Mouse (Mus musculus): ENCODE results near the gene Abhd11. TPM values are rescaled to one million over a fixed set of nuclear protein-coding genes. Genes with fewer than 3 reads are reported as not detected.

Abhd11 gene
- polyA plus RNA-seq, 1 experiment from 2014 or later: 60.1 TPM

DNA sequence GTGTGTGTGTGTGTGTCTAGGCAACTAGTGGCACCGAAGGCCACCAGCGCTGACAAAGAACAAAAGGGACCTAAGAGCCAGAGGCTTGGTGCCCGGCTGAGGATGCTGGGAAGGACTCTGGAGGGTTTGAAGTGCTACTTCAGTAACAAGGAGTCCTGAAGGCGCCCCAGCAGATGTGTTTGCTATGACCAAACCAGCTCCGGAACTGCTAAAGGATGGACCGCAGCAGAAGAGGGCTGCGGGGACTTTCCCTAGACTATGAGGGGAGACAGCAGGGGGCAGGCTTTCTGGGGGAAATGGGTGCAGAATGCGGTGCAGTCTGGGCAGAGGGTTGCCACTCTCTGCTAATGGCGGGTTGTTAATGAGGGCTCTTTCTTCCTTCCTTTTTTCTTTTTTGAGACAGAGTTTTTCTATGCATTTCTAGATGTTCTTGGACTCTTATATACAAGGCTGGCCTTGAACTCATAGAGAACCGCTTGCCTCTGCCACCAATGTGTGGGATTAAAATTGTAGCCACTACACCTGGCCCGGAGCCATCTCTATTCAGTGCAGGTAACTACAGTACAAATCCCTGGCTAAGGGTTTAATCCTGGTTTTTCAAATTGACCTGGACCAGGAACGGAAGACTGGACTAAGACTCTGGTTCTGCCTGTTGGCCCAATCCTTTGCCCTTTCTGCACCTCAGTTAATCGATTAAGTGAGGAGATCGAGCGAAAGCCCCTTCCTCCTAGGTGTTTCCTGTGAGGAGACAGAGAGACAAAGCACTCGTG is 965 bp upstream of the Abhd11 start:
- 32% methylated on average over 16 of the region's 16 CpGs for WGBS
- no peaks in the 10 kb centered on the region for H3K27me3 ChIP-seq (replicated peaks; ENCODE audit: control insufficient read depth, insufficient read depth, low read length)
- no peaks in the 10 kb centered on the region; the same call in 1 of the 2 replicates for H3K36me3 ChIP-seq (ENCODE audit: control insufficient read depth, insufficient read depth)
- TF ChIP-seq CTCF (IDR thresholded peaks at IDR 0.05; ENCODE audit: low read depth): peak; percentile 62
- H3K4me2 ChIP-seq (replicated peaks; ENCODE audit: low read depth): peak overlapping the region; percentile 76
- ATAC-seq: no peak
- H3K27ac ChIP-seq (ENCODE audit: low read depth, low read length): peak overlapping the region; percentile 97
- H3K4me1 ChIP-seq (replicated peaks; ENCODE audit: control insufficient read depth, insufficient read depth, low read length): peaks cover 4% of the 10 kb centered on the region; the same call in 1 of the 2 replicates
- H3K9me3 ChIP-seq (ENCODE audit: control insufficient read depth): no peaks in the 10 kb centered on the region
- H3K4me3 ChIP-seq (ENCODE audit: low read depth, low read length): peak overlapping the region; percentile 54
- peak overlapping the region; percentile 66 for H3K9ac ChIP-seq (ENCODE audit: low read depth, low read length)

DNA sequence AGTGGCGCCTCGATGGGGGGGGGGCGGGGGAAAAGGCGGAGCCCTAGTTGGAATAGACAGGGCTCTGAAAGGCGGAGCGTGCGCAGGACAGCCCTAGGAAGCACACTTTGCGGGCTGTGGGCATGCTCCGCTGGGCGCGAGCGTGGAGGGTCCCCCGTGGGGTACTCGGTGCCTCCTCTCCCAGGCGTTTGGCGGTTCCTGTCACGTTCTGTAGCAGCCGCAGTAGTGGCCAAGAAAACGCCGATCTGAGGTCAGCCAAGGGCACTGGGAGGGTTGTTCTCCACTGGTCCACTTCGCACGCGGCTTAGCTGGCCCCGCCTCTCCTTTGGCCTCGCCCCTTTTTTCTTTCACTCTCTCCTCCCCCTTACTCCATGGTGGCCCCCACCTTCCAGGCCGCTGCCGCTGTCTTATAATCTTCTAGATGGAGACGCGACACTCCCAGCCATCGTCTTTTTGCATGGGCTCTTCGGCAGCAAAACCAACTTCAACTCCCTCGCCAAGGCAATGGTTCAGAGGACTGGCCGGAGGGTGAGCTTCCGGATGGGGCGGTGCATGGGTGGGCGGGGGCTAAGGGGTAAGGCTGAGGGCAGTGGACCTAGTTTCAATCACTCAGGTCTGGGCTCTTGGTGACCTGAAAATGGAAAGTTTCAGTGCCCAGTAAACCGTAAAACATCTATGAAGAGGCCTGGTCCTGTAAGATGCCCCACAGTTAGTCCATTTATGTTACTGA is 803 bp downstream of the Abhd11 start:
- Histone ChIP-seq H3K27ac (ENCODE audit: low read depth, low read length) (peak overlapping the region; percentile 97), H3K4me1 (replicated peaks; ENCODE audit: control insufficient read depth, insufficient read depth, low read length) (peaks cover 4% of the 10 kb centered on the region; the same call in 1 of the 2 replicates), H3K36me3 (ENCODE audit: control insufficient read depth, insufficient read depth) (no peaks in the 10 kb centered on the region; the same call in 1 of the 2 replicates), H3K4me2 (replicated peaks; ENCODE audit: low read depth) (peak overlapping the region; percentile 76), H3K9me3 (ENCODE audit: control insufficient read depth) (no peaks in the 10 kb centered on the region), H3K4me3 (ENCODE audit: low read depth, low read length) (peak overlapping the region; percentile 54), H3K27me3 (replicated peaks; ENCODE audit: control insufficient read depth, insufficient read depth, low read length) (no peaks in the 10 kb centered on the region), H3K9ac (ENCODE audit: low read depth, low read length) (peak overlapping the region; percentile 53)
- WGBS: 0% methylated on average over 36 of the region's 37 CpGs
- peak; percentile 56 for ATAC-seq
- TF ChIP-seq CTCF (IDR thresholded peaks at IDR 0.05; ENCODE audit: low read depth): no peak; the same call in 1 of the 2 replicates

GRCm38 (mm10) chr5:135010320-135010709 is 1.4 kb downstream of the Abhd11 start:
- H3K4me3 ChIP-seq (ENCODE audit: low read depth, low read length): peak overlapping the region; percentile 54
- ATAC-seq: no peak
- TF ChIP-seq CTCF (IDR thresholded peaks at IDR 0.05; ENCODE audit: low read depth): no peak
- H3K4me2 ChIP-seq (replicated peaks; ENCODE audit: low read depth): peak overlapping the region; percentile 76
- H3K36me3 ChIP-seq (ENCODE audit: control insufficient read depth, insufficient read depth): no peaks in the 10 kb centered on the region; the same call in 1 of the 2 replicates
- 0 out of 2 replicates have a peak overlapping the region, but pooled peaks have one; percentile 26 for H3K9ac ChIP-seq (ENCODE audit: low read depth, low read length)
- H3K9me3 ChIP-seq (ENCODE audit: control insufficient read depth): no peaks in the 10 kb centered on the region
- whole genome bisulfite sequencing: 34% methylated on average over 7 of the region's 7 CpGs
- peak overlapping the region; percentile 97 for H3K27ac ChIP-seq (ENCODE audit: low read depth, low read length)
- H3K27me3 ChIP-seq (replicated peaks; ENCODE audit: control insufficient read depth, insufficient read depth, low read length): no peaks in the 10 kb centered on the region
- H3K4me1 ChIP-seq (replicated peaks; ENCODE audit: control insufficient read depth, insufficient read depth, low read length): peaks cover 4% of the 10 kb centered on the region; the same call in 1 of the 2 replicates

DNA sequence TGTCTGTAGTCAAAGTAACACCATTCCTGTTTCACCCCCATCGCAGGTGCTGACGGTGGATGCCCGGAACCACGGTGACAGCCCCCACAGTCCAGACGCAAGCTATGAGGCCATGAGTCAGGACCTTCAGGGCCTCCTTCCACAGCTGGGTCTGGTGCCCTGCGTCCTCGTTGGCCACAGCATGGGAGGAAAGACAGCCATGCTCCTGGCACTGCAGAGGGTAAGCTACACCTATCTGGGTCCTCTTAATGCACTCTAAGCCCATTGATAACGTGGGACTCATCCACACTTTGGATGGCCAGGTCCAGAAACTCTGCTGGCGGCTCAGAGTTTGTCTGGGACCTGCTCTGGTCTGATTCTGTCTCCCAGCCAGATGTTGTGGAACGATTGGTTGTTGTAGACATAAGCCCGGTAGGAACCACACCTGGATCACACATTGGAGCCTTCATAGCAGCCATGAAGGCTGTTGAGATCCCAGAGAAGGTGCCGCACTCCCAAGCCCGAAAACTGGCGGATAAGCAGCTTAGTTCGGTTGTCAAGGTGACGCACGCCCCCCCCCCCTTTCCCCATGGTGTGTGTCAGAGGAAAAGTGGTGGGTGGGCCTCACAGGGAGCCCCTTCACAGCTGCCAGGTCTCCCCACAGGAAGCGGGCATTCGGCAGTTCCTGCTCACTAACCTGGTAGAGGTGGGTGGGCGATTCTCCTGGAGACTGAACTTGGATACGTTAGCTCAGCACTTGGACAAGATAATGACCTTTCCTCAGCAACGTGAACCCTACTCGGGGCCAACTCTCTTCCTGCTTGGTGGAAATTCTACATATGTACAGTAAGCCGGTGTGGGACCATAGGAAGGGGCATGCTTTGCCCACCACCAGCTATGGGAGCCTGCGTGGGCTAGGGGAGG is 2.1 kb downstream of the Abhd11 start:
- H3K9ac ChIP-seq (ENCODE audit: low read depth, low read length): no peak overlapping the region
- H3K36me3 ChIP-seq (ENCODE audit: control insufficient read depth, insufficient read depth): no peaks in the 10 kb centered on the region; the same call in 1 of the 2 replicates
- WGBS: 79% methylated on average over 25 of the region's 25 CpGs
- peaks cover 4% of the 10 kb centered on the region; the same call in 1 of the 2 replicates for H3K4me1 ChIP-seq (replicated peaks; ENCODE audit: control insufficient read depth, insufficient read depth, low read length)
- peak overlapping the region; percentile 54 for H3K4me3 ChIP-seq (ENCODE audit: low read depth, low read length)
- no peaks in the 10 kb centered on the region for H3K27me3 ChIP-seq (replicated peaks; ENCODE audit: control insufficient read depth, insufficient read depth, low read length)
- no peaks in the 10 kb centered on the region for H3K9me3 ChIP-seq (ENCODE audit: control insufficient read depth)
- H3K27ac ChIP-seq (ENCODE audit: low read depth, low read length): peak overlapping the region; percentile 97
- H3K4me2 ChIP-seq (replicated peaks; ENCODE audit: low read depth): peak overlapping the region; percentile 76
- no peak for ATAC-seq
- no peak for TF ChIP-seq CTCF (IDR thresholded peaks at IDR 0.05; ENCODE audit: low read depth)

DNA sequence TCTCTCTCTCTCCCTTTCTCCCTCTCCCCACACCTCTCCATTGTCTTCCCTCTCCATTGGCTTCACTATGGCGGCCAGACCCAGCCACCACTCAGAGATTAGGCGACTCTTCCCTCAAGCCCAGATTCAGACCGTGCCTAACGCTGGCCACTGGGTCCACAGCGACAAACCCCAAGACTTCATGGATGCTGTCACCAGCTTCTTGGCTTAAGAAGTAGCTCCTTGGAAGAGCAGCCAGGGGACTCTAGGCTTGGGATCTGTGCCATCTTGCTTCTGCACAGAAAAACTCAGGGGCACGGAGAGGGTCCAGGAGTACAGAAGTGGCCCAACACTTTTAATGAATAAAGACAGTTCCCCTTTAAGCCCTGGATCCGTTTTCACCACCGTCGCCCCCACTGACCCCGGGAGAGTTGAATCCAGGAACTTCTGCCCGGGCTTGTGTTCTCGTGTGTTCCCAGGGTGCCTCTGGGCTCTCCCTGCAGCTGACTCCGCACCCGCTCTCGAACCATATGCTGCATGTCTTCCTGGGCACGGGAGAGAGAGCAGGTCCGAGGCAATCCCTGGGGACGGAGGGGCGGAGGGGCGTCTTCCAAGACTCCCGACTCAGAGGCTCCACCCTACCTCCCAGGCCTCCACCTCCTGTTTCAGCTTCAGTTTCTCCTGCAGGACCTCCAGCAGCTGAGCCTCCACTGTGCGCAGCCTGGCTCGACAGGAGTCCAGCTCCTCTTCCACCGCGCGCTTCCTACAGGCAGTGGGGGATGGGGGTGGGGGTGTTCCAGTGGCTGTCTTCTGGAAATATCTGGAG is 3.1 kb downstream of the Abhd11 start:
- peaks cover 4% of the 10 kb centered on the region; the same call in 1 of the 2 replicates for H3K4me1 ChIP-seq (replicated peaks; ENCODE audit: control insufficient read depth, insufficient read depth, low read length)
- peak overlapping the region; percentile 31; the same call in 1 of the 2 replicates for H3K9ac ChIP-seq (ENCODE audit: low read depth, low read length)
- WGBS: 31% methylated on average over 26 of the region's 26 CpGs

More for the DNA sequence above, 3.1 kb downstream of the Abhd11 start:
- Histone ChIP-seq H3K36me3 (ENCODE audit: control insufficient read depth, insufficient read depth) (no peaks in the 10 kb centered on the region; the same call in 1 of the 2 replicates), H3K27me3 (replicated peaks; ENCODE audit: control insufficient read depth, insufficient read depth, low read length) (no peaks in the 10 kb centered on the region), H3K4me3 (ENCODE audit: low read depth, low read length) (peak overlapping the region; percentile 54), H3K9me3 (ENCODE audit: control insufficient read depth) (no peaks in the 10 kb centered on the region), H3K4me2 (replicated peaks; ENCODE audit: low read depth) (peak overlapping the region; percentile 76), H3K27ac (ENCODE audit: low read depth, low read length) (peak overlapping the region; percentile 93)
- peak; percentile 1; the same call in 1 of the 2 replicates for TF ChIP-seq CTCF (IDR thresholded peaks at IDR 0.05; ENCODE audit: low read depth)
- ATAC-seq: no peak
